Mouse (Mus musculus) spleen, postnatal 36 days (tissue): ENCODE data around the gene Prdm10.
A peak's percentile ranks its signal among the peaks of the same experiment; 100 is the strongest.

Experiments used
- DNase-seq, 2 experiments: peaks; one replicate each; pipeline ENCODE4 v3.0.0; 2022; ENCODE audit warnings: low spot score in 2 of 2, mixed read lengths in 1 of 2

Prdm10 gene

DNA sequence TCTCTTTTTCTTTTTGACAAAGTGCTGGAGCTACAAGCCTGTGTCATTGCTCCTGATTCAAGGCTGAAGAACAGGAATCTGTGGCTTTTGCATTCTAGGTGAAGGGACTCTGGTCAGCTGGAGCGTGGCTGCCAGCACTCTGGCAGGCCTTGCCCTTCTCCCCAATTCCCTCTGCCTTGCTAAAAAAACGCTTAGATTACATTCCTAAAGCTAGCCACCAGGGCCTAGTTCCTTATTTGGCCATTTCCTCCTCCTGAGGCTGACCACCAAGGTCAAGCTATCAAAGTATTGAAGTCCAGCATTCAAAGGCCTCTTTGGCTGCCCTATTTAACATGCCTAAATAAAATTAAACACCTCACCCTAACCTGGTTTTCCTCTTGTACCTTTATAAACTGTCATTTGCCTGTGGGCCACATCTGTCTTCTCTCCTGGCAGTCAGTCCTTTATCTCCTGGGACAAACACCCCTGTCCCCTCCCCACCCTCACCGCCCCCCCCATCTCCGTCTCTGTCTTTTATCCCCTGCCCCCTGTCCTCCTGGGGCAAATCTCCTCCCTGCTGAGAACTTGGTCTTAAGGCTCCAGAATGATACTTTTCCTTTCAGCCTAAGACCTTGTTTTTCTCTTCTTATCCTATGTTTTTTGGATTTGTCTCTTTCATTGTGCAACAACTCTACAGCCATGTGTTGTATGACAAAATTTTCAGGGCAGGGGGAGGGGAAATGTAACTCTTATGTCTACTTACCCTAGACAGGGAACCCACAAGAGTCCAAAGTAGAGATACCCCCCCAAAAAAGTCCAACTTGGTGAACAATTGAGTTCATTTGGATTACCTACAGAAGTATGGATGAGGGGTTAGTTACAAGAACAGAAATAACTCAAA lies 17.9 kb upstream of the Prdm10 start:
- DNase-seq: no peak

DNA sequence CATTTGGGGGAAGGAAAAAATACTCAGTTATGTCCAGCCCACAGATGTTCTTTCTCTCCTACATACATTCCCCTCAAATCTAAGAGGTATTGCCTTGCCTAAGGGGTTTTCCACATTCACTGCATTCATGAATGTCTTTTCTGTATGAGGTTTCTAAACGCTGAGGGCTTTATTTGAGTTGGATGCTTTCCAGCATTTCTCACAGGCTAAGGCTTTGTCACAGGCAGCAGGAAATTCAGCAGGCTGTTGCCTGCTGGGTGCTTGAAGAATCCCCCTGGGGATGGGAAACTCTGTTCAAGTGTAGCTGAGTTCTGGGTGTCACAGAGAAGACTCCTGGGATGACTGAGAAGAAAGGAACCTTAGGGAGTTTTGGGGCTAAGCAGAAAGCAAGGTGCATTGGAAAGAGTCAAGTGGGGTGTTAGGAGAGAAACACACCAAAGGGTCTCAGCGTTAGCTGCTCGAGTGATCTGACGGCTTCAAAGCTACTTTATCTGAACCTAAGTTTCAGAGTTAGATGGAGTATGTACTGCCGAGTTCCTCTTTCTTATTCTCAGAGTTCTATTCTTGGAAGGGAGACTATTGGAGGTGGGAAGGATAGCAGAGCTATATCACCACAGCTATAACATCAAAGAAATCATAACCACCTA lies 14.2 kb upstream of the Prdm10 start:
- no peak for DNase-seq

DNA sequence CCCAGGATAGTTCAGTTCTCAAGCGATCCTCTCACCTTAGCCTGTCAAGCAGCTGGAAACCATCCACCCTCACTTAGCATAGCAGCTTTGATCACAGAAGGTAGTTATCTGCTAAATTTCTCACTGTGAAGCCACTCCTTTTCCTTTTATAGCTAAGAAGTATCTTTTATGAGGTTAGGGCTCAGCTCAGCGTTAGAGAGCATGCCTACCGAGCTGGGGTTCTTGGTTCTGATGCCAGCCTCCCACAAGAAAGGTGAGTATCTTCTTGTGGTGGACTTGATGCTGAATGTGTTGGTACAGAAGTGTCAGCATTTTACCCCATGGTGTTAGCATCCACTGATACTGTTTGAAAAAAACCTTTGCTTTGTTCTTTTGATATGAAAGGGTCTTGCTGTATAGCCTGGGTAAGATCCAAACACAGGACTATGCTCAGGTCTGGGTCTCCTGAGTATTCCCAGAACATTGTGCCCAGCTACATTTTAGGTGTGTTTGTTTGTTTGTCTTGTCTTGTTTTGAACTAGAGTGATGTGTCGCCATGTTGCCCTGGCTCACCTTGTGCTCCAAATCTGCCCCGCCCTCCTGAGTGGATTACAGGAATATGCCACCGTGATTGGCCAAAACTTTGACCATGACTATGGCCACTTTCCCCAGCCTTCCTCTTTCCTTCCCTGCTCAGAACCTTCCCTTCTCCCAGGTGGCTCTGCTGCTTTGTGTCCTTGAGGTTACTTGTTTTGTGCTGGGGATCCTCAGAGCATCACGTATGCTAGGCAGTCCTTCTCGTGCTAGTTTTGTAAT lies 8.9 kb upstream of the Prdm10 start:
- DNase-seq: no peak

DNA sequence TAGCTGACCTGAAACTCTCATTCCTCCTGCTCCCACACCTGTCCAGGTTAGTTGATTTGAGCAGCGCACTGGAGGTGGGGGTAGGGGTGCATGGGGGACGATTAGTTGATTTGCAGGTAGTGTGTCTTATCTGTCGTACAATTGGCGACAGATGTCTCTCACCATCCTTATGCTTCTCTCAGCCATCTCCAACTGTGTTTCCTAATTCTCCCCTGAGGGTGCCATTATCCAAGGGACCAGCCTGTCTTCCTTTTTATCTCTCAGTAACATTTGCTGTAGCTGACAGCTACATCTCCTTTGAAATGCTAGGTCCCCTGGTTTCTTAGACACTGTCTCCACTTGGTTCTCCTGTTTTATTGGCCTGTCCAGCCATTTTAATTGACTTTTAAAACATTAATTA lies 8.2 kb upstream of the Prdm10 start:
- peak; percentile 19 to 33 for DNase-seq

DNA sequence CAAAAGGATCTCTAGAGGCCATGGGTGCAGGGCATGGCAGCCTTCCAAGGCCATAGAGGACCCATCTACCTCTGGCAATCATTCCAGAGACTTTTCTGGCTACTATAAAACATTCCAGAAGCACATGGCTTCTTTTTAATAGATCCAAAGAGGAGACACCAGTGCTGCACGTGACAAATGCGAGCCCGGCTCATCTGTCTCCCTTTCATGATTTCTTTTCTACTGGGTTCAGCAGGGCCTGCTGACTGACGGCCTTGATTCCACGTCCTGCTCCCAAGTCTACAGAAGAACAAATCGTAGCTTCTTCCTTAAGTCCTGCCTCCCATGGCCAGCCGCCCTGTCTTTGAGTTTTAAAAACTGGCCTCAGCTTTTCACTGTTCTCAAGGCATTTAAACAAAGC lies 1.7 kb upstream of the Prdm10 start:
- no peak for DNase-seq

DNA sequence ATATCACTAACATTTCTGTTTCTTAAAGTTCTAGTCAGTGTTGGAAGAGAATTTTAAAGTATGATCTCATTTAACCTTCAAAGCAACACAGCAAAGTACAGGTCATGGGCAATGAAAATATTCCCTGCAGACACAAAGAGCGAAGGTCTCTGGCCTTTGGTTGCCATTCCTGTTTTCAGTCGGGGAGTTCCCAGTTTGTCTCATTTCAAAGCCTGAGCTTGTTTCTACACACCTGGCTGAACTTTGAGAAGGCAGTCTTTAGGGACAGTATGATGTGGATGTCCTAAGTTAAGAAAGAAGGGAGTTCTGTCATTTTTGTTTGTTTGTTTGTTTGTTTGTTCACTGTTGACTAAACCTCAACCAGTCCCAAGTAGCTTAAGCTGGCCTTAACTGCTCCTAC lies 1.0 kb upstream of the Prdm10 start:
- DNase-seq: no peak

DNA sequence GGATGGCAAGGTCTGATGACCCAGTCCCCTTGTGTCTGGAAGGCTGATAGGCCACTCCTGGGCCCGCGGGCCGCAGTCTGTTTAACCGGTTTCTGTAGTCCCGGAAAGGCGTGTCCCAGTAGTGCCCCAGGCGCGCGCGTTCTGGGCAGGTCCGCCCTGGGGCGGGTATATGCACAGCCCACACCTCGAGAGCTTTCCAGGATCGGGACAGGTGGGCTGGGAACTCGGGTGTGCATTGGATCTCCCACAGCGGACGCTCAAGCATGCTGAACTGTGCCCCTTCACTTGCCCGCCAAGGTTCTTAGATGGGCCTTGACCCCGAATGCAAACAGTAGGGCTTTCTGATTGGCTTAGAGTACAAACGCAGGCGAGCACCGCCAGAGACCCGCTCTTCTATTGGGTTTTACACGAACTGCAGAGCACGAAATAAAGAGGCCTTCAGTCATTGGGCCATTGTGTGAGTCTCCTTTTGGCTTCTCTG lies 413 bp upstream of the Prdm10 start:
- DNase-seq: peak; percentile 82 to 85

DNA sequence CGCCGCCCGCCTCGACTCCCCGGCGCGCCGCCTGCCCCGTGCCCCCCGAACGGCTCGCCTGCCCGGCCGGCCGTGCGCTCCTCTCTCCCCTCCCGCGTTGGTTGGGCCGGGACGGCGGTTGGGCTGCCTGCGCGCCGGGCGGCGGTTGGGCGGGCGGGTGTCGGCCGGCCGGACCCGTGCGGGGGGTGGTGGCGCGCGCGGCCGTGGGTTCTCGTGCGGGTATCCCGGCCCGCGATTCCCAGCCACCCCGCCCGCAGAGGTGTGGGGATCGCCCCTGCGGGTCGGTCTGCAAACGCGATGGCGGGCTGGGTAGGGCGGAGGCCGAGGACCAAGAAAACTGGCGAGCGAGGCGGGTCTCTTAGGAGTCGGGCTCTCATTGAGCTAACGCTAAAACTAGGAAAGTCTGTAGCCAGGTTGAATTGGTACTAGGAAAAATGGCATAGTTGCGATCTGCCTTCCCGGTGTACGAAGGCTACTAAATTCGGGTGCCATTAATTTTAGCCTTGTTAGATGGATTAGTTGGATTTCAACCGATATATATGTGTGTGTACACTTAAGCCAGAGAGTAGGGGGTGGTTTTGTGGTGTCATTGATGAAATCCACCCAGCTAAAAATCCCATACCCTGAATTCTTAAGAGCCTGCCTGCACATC lies 799 bp downstream of the Prdm10 start:
- no peak for DNase-seq

DNA sequence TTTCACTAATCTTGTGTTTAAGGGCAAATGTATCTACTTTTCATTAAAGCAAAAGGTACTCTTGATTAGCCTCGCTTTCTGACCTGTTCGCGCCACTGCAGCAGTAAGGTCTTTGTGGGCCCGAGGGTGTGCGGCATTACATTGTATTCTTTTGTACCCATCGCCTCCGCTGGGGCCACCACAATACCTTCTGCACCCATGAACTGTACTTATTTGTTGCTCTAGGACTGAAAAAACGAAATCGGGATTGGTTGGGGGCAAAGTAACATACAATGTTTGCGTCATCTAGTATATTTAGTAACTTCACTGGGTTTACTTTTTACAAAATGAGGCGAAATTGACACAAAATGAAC lies 1.3 kb downstream of the Prdm10 start:
- peak in 1 of 2 experiments; percentile 13 for DNase-seq

DNA sequence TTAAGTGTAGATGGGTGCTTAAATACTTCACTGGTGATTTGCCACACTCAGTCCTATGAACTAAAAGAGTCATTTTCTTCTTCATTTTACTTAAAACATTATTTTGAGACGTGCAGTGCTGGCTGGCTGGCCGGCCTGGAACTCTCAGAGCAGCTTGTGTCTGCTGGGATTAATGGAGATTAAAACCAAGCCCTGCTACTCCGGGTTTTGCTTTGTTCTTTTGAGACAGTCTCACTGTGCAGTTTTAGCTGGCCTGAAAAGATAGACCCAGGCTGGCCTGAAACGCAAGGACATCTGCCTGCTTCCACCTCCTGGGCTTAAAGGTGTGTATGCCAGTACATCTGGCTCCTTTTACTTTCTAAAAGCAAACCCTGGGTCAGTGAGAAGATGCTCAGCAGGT lies 2.2 kb downstream of the Prdm10 start:
- DNase-seq: no peak

DNA sequence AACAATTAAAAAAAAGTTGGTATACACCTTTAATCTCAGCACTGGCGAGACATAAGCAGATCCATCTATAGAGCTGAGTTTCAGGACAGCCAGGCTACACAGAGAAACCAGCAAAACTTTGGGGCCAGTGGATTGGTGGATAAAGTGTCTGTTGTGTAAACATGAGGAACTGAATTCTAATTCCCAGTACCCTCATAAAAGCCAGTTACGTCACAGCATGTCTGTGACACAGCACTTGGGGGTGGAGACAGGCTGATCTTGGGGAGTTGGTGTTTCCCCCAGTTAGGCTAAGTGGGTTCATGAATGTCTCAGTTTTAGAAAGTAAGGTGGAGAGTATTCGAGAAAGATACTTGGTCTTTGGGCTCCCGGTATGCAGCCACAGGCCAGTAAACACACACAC lies 2.7 kb downstream of the Prdm10 start:
- DNase-seq: no peak

DNA sequence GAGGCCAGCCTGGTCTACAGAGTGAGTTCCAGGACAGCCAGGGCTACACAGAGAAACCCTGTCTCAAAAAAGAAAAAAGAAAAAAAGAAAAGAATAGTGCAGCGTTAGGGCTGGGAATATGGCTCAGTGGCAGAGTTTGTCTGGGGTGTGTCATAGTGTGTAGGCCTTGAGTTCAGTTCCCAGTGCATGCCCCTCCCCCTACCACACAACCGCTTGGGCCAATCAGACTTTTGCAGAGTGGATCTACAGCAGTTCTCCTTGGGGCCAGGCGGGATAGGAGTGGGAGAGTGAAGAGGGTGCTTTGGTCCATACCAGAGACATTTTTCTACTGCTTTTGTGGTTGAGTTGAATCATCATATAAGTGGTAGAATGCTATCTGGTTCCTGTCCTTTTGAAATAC lies 3.6 kb downstream of the Prdm10 start:
- no peak for DNase-seq

DNA sequence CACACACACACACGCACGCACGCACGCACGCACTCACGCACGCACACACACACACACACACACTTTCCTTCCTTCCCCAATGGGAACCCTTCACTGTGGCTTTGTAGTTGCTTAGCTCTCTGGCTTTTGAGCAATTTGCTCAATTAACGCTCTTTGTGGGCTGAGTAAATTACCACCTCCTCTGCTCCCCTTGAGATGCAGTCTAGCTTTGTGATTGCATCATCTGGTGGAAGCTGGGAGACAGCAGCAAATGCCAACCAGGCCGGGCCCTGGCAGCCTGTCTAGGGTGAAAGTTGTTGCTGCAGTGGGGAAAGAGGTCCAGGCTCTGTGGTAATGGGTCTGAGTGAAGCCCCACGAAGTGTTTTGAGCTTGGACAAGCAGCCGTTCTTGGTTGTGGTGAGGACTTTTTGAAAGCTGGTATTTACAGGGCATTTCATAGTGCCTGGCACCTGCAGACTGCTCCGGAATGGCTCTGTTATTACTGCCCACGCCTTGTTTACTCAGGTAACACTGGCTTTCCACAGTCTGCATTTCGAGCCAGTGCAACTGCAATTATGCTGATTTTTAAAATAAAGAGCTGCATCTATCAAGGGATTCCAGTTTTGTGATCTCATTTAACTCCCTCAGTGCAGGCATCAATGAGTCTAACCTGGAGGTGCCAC lies 10.0 kb downstream of the Prdm10 start:
- no peak for DNase-seq

DNA sequence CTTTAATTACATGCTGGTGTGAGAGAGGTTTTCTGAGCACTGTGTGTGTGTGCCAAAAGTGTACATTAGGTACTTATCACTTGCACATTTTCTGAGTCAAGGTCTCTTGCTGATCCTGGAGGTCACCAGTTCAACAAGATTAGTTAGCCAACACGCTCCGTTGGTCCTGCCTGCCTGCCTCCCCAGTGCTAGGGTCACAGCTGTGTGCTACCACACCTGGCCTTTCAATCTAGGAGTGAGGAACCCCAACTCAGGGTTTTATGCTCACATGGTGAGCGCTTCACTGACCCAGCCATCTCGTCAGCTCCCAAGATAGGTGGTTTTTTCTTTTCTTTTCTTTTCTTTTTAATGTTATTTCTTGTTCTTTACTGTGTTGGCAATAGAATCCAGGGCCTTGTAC lies 11.6 kb downstream of the Prdm10 start:
- DNase-seq: no peak

DNA sequence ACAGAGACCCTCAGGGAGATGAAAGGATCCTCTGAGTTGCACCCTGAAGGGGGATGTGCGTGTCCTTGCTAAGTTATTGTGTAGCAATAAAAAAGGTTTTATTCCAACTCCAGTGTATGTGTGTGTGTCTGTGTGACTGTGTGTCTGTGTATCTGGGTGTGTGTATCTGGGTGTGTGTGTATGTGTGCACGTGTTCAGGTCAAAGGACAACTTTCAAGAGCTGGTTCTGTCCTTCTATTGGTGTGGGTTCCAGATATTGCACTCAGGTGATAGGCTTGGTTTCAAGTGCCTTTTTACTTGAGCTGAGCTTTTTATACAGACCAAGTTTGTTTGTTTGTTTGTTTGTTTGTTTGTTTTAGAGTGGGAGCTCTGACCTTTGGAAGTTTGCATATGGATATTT lies 12.9 kb downstream of the Prdm10 start:
- DNase-seq: no peak

DNA sequence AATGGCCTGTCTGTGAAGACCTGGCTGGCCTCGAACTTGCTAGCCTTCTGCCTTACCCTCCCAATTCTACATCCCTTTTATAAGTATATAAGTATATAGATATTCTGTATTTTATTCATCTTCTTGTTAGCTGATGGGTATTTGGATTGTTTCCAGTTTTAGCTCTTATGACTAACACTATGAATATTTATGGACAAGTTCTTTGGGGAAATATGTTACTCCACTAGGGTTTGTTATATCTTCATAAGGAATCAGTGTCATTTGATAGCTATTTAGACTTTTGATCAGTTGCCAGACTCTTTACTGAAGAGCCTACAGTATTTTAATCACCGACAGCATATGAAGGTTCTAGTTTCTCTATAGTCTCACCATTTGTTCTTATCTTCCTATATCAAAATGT lies 15.0 kb downstream of the Prdm10 start:
- DNase-seq: no peak

DNA sequence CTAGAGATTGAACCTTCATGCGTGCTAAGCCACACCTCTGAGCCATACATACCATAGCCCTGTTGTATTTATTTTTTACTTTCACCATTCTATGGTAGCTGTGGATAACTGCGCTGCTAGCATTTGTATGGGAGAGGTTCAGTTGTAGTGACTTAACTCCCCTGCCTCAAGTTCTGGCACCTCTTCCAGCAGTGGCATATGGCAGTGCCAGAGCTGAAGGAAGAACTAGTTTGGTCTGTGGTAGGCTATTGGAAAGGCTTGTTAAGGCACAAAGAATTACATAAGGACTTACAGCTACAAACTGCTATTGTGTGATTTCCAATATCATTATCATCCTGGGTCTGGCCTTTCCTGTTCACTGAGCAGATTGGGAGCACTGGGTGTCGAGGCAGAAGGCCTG lies 16.0 kb downstream of the Prdm10 start:
- DNase-seq: no peak

DNA sequence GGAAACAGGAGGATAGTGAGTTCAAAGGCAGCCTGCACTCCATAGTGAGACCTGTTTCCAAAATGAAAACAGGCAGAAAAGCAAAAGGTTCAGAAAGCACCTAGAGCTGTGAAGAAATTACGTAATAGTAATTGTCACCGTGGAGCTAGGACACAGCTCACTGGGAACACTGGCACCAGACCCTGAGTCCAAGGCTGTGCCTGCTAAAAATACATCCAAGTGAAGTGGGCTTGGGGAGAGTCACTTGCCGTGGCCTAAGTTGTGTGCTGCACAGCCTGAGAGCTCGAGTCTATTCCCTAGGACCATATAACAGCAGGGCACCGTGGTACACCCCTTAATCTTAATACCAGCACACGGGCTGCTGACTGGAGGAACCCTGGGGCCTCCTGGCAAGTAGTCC lies 18.4 kb downstream of the Prdm10 start:
- no peak for DNase-seq

DNA sequence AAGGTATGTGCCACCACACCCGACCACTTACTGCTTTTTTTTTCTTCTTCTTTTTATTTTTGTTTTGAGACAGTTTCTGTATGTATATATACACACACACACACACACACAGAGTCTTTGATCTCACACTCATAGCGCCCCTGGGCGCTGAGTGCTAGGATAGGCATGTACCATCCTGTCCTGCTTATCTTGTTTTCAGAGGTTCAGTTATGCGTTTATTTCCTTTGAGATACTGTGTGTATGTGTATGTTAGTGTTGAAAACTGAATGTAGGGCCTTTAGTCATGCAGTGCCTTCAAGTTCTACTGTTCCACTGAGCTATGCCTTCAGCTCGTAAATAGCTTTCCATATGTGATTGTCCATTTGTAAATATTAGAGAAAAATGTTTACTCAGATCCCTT lies 20.2 kb downstream of the Prdm10 start:
- no peak for DNase-seq

DNA sequence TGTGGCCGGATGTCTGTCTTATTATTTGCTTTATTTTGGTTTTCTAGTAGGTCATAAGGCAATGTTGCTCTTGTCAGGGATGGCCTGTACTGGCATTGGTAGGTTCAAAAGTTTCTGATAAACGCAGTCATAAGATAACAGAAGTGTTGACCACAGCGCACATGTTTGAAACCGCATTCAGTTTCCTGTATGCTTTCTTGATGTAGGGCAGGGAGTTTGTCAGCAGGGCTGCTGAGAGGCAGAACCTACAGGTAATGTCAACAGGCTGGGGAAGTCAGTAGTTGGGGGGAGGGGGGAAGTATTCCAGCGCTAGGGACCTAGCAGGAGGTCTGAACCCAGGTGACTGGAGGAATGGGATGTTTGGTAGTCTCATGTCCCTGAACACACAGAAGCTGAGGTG lies 20.8 kb downstream of the Prdm10 start:
- peak; percentile 45 to 52 for DNase-seq

DNA sequence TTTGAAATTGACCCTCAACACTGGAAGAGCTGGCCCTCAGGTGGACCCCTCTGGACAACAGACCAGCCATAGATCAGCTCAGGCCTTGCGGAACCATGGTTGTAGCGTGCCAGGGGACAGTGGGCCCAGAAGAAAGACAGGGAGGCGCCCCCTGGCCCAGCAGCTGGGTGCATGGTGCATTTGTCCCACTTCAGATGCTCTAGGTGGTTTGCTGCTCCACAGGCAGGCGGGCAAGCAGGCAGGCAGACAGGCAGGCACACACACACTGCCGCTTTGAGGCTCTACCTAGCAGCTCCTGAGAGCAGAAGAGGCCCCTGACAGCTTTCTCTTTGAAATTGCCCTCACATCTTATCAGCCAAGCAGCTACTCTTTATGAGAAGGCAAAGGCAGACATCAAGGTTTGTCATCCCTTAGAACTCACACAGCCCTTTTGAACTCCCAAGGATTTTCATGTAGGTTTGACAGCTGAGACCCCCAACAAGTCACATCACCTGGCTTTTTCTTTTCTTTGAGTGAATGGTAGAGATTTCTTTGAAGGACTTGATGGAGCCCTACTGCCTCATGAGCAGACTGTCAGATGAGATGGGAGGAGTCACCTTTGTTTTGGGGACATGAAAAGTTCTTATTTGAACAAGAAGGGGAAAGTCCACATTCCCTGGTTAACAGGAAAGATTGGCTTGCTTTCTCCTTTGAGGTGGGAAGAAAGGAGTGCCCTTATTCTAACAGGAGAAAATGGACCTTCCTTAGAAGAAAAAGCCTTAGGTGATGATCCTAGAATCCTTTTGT lies 21.4 kb downstream of the Prdm10 start:
- peak in 1 of 2 experiments; percentile 3 for DNase-seq
